Mouse (Mus musculus): ENCODE measurements around the gene Ftcd.

GRCm38 (mm10) chr10:76531375-76531774 is 44.1 kb upstream of the Ftcd start, which contains the start of gene Lss:
- TF ChIP-seq EP300 (IDR thresholded peaks at IDR 0.05; ENCODE audit: insufficient read depth, low read depth, low read length) (no peak), CTCF (IDR thresholded peaks at IDR 0.05) (peak; percentile 56), POLR2A (IDR thresholded peaks at IDR 0.05; ENCODE audit: insufficient read depth, low read depth, low read length) (0 out of 2 replicates have a peak, but pooled peaks have one; percentile 33)
